Mouse (Mus musculus): ENCODE measurements around the gene Rbfox1.

The Rbfox1 gene

DNA sequence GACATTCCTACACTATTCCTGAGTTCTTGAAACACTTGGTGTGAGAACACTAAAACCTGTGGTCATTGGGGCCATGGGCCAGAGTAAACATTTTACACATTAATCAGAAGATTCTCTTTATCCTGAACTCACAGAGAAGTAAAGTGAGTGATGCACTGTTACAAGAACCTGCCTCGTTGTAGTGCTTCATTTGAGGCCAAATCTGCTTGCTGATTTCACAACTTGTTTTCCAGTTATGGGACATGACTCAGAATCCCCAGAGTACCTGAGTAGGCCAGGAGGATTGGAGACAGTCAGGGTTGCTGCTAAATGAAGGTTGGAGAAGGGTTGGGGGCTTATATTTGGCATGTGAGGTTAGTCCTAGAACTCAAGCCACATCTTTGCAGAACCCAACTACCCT lies 936.6 kb downstream of the Rbfox1 start:
- no peak for DNase-seq (ENCODE audit: low spot score)

- no peak for DNase-seq (ENCODE audit: low spot score)
Observed at GRCm38 (mm10) chr16:6829892-6830524, 944.9 kb downstream of the Rbfox1 start.

GRCm38 (mm10) chr16:6833486-6833885 lies 948.3 kb downstream of the Rbfox1 start:
- DNase-seq (ENCODE audit: low spot score), result no peak

DNA sequence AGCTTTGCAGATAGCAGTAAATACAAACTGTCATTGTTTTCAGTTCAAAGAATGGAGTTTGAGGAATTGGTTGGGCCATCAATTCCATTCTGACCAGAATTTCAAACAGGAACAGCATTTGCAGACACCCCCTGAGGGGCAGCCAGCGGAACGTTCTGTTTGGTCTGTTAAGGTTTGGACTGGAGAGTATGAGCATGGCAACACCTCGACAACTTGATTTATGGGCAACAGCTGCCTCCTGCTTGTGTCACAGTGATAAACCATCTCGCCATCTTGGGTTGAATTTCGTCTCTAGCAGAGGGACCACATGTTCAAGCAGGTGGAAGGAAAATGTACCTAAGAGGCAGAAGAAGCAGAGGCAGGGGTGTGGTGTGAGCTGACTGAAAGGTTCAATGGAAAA lies 949.9 kb downstream of the Rbfox1 start:
- DNase-seq (ENCODE audit: low spot score), result no peak

DNA sequence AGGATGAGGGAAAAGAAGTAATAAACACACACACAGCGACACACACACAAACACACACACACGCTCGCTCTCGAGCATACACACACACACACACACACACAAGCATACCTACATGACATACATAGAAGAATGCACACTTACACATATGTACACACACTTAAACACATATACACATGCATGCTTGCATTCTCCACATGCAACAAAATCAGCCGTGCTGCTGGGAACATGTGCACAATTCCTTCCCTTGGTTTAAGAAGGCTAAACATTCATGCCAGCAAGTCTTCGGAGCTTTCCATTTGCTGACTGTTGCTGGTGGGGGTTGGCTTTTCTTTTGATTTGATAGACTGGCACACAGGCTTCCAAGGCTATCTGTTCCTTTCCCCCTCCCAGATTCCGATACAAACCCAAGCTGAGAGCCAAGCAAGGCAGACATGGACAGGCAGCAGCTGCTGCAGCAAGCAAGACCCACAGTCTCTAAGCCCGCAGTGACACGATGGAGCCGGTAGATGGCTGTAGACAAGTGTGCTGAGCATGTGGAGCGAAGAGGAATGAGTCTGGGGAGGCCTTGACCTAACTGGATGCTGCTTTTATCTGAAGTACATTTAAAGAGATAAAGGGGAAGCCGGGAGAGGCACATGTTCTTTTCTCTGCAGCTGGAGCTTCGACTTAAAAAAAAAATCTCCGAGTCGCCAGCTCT lies 954.3 kb downstream of the Rbfox1 start:
- peak; percentile 53 for DNase-seq (ENCODE audit: low spot score)

GRCm38 (mm10) chr16:6840007-6840406 lies 954.9 kb downstream of the Rbfox1 start:
- no peak for DNase-seq (ENCODE audit: low spot score)

DNA sequence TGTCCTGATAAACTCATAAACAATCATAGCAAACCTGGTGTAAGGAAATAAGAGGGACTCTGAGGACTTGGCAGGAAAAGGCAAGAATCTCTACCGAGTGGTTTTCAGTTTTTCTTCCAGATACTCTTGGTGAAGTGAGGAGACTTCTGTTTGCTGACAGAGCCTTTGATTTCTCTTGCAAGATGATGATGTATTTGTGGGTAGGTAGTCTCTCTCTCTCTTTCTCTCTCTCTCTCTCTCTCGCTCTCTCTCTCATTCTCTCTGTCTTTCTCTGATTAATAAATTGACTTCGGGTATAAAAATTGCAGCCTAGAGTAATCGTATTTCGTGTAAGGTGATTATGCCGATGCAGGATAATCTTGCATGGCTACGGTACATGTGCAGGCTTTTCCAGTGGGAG lies 955.3 kb downstream of the Rbfox1 start:
- DNase-seq (ENCODE audit: low spot score), result no peak

DNA sequence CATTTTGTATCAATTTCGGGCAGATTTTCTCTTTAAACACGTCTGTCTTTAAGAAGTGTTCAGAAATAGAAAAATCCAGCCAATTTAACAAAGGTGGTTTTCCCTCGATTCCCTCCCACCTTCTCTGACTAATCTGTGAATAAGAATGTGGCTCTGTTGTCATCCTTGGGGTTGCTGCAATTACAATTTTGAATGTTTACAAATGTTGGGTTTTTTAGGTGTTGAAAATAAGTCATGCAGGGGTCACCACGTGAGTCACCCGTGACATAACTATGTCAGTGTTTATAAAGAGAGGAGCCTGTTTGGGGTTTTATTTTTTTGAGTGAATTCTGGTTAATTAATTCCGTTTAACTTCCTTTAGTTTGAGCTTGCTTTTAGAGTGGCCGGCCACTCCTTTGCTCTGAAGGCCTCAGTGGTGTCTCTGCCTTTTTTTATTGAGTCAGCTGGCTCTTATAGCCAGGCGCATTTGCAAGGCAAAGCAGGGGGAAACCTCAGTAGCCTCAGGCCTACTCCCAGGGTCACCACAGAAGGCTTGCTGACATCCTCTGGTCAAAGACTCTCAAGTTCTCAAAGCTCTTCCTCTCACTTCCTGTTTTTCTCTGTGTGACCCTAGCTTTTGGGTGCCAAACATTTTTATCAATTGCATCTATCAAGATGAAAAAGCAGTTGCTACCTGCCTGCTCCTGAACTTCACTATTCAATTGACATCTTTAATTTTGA lies 957.1 kb downstream of the Rbfox1 start:
- no peak for DNase-seq (ENCODE audit: low spot score)

- DNase-seq (ENCODE audit: low spot score), result no peak
Observed at GRCm38 (mm10) chr16:6844659-6845058, 959.5 kb downstream of the Rbfox1 start.

GRCm38 (mm10) chr16:6851393-6851792 lies 966.2 kb downstream of the Rbfox1 start:
- no peak for DNase-seq (ENCODE audit: low spot score)

- DNase-seq (ENCODE audit: low spot score), result no peak
Observed at GRCm38 (mm10) chr16:6853796-6854195, 968.6 kb downstream of the Rbfox1 start.

DNA sequence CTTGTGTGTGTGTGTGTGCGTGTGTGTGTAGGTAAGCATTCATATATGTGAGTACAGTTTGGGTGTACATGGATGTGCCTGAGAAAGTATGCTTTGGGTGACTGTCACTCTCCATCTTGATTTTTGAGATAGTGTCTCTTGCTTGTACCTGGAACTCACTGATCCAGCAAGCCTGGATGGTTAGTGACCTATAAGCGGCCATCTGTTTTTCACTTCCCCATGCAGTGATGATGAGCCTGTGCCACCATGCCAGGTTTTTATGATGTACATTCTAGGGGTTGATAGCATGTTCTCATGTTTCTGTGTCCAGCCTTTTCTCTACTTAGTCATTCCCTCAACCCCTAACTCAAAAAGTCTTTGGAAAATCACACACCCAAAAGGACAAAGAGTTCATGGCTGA lies 976.5 kb downstream of the Rbfox1 start:
- DNase-seq (ENCODE audit: low spot score), result no peak

GRCm38 (mm10) chr16:6882683-6883430 lies 997.7 kb downstream of the Rbfox1 start:
- DNase-seq (ENCODE audit: low spot score), result no peak

- no peak for DNase-seq (ENCODE audit: low spot score)
Observed at GRCm38 (mm10) chr16:6883798-6884197, 998.6 kb downstream of the Rbfox1 start.

- DNase-seq (ENCODE audit: low spot score), result no peak
Observed at GRCm38 (mm10) chr16:6885617-6886016, 1000.5 kb downstream of the Rbfox1 start.

DNA sequence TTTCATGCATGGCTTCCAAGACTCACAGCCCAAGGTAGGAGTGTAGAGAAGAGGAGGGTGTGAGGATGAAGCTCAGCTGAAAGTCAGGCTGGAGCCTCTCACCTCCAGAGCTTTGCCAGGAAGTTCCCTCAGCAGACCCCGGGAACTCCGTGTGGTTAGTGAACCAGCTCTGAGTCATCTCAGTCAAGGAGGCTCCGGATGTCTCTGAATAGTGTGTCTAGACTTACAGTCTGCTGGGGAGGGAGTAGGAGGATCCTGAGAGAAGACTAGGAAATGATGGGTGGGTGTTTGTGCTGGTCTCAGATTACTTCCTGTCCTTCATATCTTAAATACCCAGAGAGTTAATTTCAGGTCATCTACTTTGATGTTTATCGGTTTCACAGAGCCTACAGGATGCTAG lies 1004.1 kb downstream of the Rbfox1 start:
- no peak for DNase-seq (ENCODE audit: low spot score)

GRCm38 (mm10) chr16:6897734-6898133 lies 1012.6 kb downstream of the Rbfox1 start:
- DNase-seq (ENCODE audit: low spot score), result no peak

DNA sequence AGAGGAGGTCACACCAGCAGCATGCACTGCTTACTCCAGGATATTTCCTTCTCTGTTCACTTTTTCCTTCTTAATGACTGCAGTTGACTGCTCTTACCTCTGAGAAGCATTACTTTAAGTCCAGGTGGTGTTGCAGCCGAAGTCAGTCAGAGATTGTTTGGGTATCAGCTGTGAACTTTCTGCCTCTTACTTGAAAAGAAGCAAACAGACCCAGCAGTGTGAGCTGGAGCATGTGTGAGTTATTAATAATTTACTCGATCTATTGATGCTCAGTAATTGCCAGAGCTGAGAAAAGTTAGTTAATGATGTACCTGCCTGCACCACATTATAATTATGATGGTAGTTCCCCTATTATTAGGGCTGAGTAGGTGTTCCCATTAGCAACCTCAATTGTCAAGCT lies 1014.9 kb downstream of the Rbfox1 start:
- no peak for DNase-seq (ENCODE audit: low spot score)

DNA sequence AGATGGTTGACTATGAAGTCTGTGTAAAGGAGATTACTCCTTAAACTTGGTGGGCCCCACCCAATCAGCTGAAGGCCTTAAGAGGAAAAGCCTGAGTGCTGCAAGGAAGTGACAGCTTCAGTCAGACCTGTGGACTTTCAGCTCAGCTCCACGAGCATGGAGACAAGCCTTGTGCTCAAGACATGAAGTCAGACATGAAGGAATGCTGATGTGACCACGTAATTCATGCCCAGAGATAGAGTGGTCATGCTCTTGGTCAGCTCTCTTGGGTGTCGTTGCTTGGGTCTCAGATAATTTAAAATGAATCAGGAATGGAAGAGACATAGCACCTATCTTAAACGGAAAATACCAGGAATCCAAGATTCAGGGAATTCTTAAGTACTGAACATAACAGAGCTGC lies 1019.8 kb downstream of the Rbfox1 start:
- no peak for DNase-seq (ENCODE audit: low spot score)

- DNase-seq (ENCODE audit: low spot score), result no peak
Observed at GRCm38 (mm10) chr16:6906001-6906400, 1020.8 kb downstream of the Rbfox1 start.

DNA sequence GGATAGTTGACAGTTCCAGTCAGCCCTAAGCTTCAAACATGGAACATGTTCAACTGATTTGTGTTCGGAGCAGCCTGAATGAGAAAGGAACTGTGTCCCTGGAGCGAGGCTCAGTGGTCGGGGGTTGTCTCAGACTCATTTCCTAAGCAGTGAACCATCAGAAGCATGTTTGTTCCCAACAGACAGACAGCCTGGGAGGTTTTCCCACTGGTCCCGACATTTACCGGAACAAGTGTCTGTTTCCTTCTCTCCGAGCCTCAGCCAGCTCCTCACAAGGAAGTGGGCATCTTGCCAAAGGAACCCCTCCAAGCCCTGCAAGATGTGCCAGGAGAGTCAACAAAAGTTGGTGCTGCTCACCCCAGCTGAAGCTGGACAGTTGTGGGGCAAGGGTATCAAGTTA lies 1022.4 kb downstream of the Rbfox1 start:
- no peak for DNase-seq (ENCODE audit: low spot score)

- DNase-seq (ENCODE audit: low spot score), result no peak
Observed at GRCm38 (mm10) chr16:6914531-6914930, 1029.4 kb downstream of the Rbfox1 start.

GRCm38 (mm10) chr16:6918641-6919040 lies 1033.5 kb downstream of the Rbfox1 start:
- no peak for DNase-seq (ENCODE audit: low spot score)

All from yolk sac, embryonic 10.5 days (tissue).